ENCODE assay signal across 8 mouse cellular contexts in genomic region chr8:122181414-122181813, GRCm38 (mm10).
DNase-seq lines count a peak whose midpoint lies in the region; ATAC-seq and TF ChIP-seq lines count a peak whose summit lies in the region.

No protein-coding gene starts in this region.

- no peaks in the 10 kb centered on the region for H3K4me1 ChIP-seq in lung, embryonic 14.5 days (ENCODE audit: insufficient read depth)
- H3K4me1 ChIP-seq in embryonic facial prominence, embryonic 15.5 days = peaks cover 19% of the 10 kb centered on the region
- peaks cover 4% of the 10 kb centered on the region; the same call in 1 of the 2 replicates for H3K4me1 ChIP-seq in small intestine, adult 2 months (ENCODE audit: control insufficient read depth, insufficient read depth, insufficient read length, low read length)

- H3K9me3 ChIP-seq in lung, embryonic 14.5 days (ENCODE audit: low read depth, low read length) = no peaks in the 10 kb centered on the region
- no peaks in the 10 kb centered on the region for H3K9me3 ChIP-seq in embryonic facial prominence, embryonic 15.5 days (replicated peaks)

- H3K27me3 ChIP-seq in lung, embryonic 14.5 days (ENCODE audit: insufficient read depth, low read length) = no peaks in the 10 kb centered on the region
- H3K27me3 ChIP-seq in embryonic facial prominence, embryonic 15.5 days = peaks cover 3% of the 10 kb centered on the region; the same call in 1 of the 2 replicates
- H3K27me3 ChIP-seq in small intestine, adult 2 months (ENCODE audit: control insufficient read depth, insufficient read depth, low read length) = 0 out of 2 replicates have a peak, but pooled peaks cover 2% of the 10 kb centered on the region

- 0 out of 2 replicates have a peak, but pooled peaks have one; percentile 37 for ATAC-seq in cerebellum, adult (ENCODE audit: insufficient number of reproducible peaks, low FRiP score, low TSS enrichment)
- no peak for ATAC-seq in lung, embryonic 14.5 days (ENCODE audit: insufficient read depth)
- ATAC-seq in embryonic facial prominence, embryonic 15.5 days (ENCODE audit: insufficient number of reproducible peaks, low FRiP score, low TSS enrichment, low read depth) = 0 out of 2 replicates have a peak, but pooled peaks have one; percentile 53

- no peaks in the 10 kb centered on the region for H3K36me3 ChIP-seq in lung, embryonic 14.5 days (ENCODE audit: insufficient read depth)
- no peaks in the 10 kb centered on the region for H3K36me3 ChIP-seq in embryonic facial prominence, embryonic 15.5 days
- no peaks in the 10 kb centered on the region for H3K36me3 ChIP-seq in small intestine, adult 2 months (ENCODE audit: control insufficient read depth, insufficient read depth, low read length)

- no peak for DNase-seq in cerebellum, postnatal 4 days (ENCODE audit: low spot score in 2 of 2)
- DNase-seq in lung, embryonic 14.5 days = peak; percentile 36
- no peak for DNase-seq in lung, postnatal 25 days (ENCODE audit: low spot score)
- no peak for DNase-seq in urinary bladder, postnatal 14 days (ENCODE audit: low spot score)
- DNase-seq in thymus, postnatal 4 days = no peak

- no peak overlapping the region for H3K4me3 ChIP-seq in lung, embryonic 14.5 days (ENCODE audit: low read depth, low read length)
- H3K4me3 ChIP-seq in embryonic facial prominence, embryonic 15.5 days (replicated peaks) = no peak overlapping the region
- no peak overlapping the region for H3K4me3 ChIP-seq in small intestine, adult 2 months (ENCODE audit: low read depth, low read length)

- no peak overlapping the region for H3K9ac ChIP-seq in lung, embryonic 14.5 days
- H3K9ac ChIP-seq in embryonic facial prominence, embryonic 15.5 days = no peak overlapping the region

- WGBS in lung, embryonic 14.5 days = 33% methylated on average over 9 of the region's 9 CpGs
- 52% methylated on average over 9 of the region's 9 CpGs for WGBS in embryonic facial prominence, embryonic 15.5 days
- WGBS in small intestine, adult 2 months = 61% methylated on average over 9 of the region's 9 CpGs

- no peak overlapping the region for H3K4me2 ChIP-seq in lung, embryonic 14.5 days
- no peak overlapping the region for H3K4me2 ChIP-seq in embryonic facial prominence, embryonic 15.5 days (replicated peaks)

- no peak for TF ChIP-seq POLR2A in small intestine, adult 2 months (IDR thresholded peaks at IDR 0.05; ENCODE audit: low read depth, low read length)

- no peak for TF ChIP-seq CTCF in lung, embryonic 14.5 days (IDR thresholded peaks at IDR 0.05; ENCODE audit: low read depth)
- no peak for TF ChIP-seq CTCF in small intestine, adult 2 months (IDR thresholded peaks at IDR 0.05; ENCODE audit: extremely low read depth, insufficient read length, insufficient replicate concordance, low read depth, low read length)

- H3K27ac ChIP-seq in lung, embryonic 14.5 days (ENCODE audit: low read depth) = no peak overlapping the region
- 0 out of 2 replicates have a peak overlapping the region, but pooled peaks have one; percentile 39 for H3K27ac ChIP-seq in embryonic facial prominence, embryonic 15.5 days (replicated peaks)
- H3K27ac ChIP-seq in small intestine, adult 2 months (ENCODE audit: insufficient read depth, low read depth, low read length) = peak overlapping the region; percentile 62
